Mouse (Mus musculus) NIH3T3 (cell line): ENCODE measurements around the gene Nup188.

Experiments used
- DNase-seq: peaks from one replicate; pipeline ENCODE4 v3.0.0-alpha.2; 2012; ENCODE audit warnings: low read depth

Nup188 gene

GRCm38 (mm10) chr2:30285004-30285403 is 1.2 kb upstream of the Nup188 start:
- no peak for DNase-seq

DNA sequence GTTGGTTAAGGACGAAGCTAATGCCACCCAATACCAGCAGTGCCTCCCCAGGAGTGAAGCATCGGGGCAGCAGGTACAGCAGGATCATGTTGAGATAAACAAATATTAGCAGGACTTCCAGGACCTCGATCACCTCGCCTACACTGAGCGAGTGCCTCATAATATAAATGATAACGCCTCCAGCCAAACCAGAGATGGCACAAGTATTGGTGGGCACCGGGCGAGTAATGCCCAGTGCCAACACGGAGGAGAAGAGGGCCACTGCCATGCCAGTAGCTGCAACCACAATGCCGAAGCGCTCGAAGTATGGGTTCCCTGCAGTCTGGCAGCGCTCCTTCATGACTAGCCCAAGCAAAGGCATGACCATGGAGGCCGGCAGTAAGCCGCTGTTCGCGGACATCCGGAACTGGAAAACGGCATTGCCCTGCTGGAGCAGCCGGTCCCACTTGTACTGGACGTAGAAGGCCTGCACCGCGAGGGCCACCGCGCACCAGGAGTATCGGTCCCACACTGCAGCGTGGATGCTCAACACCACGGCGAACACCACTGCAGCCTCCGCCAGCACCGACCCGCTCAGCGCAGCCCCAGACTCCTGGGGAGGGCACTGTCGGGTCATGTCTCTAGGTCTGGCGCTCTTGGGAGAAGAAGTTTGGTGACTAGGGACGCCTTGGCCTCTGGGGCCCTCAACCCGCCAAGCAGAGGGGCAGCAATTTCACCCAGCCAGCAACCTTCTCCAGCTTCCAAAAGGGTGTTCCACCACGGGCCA is 598 bp upstream of the Nup188 start:
- DNase-seq = peak; percentile 20

DNA sequence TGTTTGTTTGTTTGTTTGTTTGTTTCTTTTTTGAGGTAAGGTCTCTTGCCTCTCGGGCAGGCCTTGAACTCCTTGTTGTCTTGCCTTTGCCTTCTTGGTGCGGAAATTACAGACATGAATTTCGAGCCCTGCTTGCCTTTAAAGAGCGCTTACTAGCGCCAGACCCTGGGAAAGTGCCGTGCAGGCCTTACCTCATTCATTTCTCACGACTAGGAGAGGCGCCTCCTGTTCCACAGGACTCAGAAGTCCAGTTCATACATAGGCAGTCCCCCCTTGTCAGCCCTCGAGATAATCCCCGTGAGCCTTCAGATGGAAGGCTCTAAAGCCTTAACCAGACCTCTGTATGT is 803 bp downstream of the Nup188 start:
- DNase-seq = peak; percentile 70

- DNase-seq = peak; percentile 43
Observed at GRCm38 (mm10) chr2:30299525-30299924, 13.3 kb downstream of the Nup188 start.

DNA sequence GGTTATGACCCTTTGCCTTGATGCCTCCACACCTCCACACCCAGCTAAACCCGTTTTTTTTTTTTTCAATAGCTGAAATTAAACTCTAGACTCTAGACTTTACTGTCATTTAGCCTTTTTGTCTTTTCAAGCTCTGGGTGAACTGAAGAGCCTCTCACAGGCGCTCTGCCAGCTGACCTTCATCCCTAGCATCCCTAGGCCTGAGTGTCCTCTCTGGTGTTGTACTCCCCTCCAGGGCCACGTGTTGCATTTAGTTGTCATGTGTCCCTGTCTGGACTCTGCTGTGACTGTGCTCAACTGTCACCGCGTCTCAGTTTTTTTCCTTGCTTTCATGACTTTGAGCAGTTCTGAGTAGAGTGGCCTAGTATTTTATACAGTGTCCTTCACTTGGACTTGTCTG is 13.8 kb downstream of the Nup188 start:
- DNase-seq = no peak

DNA sequence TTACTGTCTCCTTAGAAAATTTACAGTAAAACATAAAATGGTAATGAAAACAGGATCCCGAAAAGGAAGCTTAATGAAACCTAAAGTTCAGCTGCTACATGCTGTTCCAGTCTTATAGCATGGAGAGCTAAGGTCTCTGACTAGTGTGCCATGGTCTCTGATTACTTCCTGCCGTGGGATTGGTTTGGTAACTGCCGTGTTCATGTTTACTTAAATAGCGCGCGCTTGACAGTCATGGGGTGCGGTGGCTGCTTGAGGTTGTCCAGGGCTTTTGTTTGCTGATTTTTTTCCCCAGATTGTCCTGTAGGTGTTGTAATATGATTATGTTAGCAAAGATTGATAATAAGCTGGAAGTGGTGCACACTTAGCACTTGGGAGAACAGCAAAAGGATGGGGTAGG is 19.9 kb downstream of the Nup188 start:
- DNase-seq = no peak

DNA sequence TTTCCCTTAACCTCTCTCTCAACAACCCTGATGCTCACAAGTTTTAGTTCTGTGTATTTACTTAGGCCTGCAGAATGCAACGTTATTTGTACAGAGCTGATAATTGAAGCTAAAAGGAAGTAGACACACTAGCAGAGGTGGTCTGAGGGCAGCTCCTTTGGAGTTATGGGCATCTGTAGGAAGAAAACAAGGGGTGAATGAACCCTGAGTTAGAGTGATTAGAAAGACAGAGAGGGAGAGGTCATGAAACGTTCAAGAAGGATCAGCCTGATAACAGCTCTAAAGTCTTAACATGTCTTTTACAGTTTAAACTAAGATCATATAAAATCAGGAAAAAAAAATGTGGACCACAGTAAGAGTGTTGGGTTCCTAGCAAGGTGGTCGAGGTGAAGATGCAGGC is 23.2 kb downstream of the Nup188 start:
- DNase-seq = no peak

DNA sequence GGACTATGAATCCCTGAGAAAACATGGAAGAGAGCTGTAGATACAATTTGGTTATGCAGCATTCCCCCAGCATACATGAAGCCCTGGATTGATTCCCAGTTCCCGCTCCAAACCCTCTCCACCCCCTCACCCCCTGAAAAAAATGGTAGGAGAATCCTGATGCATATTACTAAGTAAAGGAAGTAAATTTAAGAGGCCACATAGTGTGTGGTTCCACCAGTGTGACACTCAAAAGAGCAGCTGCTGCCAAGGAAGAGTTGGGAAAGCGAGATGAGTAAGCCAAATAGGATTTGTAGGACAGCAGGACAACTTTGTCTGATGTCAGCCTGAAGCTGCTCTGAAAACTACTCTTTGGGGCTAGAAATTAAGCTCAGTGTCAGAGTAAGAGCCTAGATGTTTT is 25.3 kb downstream of the Nup188 start:
- DNase-seq = peak; percentile 23

DNA sequence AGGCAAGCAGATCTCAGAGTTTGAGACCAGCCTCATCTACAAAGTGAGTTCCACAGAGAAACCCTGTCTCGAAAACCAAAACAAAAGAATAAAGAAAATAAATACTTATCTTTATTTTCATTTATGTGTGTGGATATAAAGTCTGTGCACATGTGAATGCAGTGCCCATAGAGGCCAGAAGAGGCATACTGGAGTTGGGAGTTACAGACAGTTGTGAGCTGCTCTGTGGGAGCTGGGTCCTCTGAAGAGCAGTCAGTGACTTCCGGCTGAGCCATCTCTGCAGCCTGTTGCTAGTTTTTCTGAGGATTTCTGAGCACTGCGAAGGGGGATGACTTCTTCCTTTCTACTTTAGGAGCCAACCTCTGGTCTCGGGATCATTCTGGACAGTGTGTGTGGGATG is 29.9 kb downstream of the Nup188 start:
- DNase-seq = peak; percentile 27

- DNase-seq = no peak
Observed at GRCm38 (mm10) chr2:30316955-30317354, 30.8 kb downstream of the Nup188 start.

DNA sequence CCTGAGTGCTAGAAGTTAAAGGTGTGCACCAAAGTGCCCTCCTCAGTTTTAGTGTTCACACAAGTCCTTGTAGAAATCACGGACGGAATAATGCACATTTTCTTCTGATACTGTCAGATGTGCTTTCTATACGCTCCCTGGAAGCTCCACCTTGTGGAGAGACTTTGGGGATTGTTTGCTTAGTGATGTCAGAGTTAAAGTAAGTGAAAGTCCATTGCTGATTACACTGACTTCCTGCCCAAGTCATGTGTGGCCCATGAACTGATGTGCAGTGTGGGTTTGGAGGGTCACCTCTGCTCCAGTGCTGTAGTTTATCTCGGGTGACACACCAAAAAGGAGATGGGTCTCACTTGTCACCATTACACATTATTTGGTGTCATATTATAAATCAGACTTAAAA is 33.1 kb downstream of the Nup188 start:
- DNase-seq = no peak

- peak; percentile 86 for DNase-seq
Observed at GRCm38 (mm10) chr2:30323111-30323510, 36.9 kb downstream of the Nup188 start.

DNA sequence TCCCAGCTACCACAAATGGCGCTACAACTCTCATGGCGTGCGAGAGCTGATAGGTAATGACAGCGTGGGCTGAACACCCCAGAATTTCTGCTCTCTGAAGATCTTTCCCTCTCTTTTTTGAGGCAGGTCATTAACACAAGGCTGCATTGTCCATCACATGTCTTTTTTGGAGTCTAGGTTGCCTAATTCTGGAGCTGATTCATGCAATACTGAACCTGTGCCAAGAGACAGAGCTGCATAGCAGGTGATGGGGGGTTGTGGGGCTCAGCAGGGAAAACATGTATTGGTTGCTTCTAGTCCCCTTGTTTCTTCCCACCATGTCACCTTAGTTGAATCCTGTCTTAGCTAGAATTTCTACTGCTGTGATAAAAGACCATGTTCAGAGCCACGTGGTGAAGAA is 39.1 kb downstream of the Nup188 start:
- DNase-seq = peak; percentile 74

DNA sequence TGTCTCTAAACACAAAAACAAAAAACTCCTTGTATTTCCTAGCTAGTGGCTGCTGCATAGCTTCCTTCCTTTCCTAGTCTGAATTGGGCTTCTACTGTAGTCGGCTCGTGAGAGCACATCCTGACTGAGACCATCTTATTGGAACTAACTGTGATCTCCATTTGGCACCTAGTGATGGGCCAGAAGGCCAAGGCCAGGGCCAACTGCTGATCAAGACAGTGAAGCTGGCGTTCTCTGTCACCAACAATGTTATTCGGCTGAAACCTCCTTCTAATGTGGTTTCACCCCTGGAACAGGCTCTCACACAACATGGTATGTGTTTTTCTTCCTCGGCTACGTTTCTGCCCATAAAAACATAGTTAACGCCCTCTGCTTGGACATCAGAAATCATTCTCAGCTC is 41.1 kb downstream of the Nup188 start:
- no peak for DNase-seq

GRCm38 (mm10) chr2:30328791-30329190 is 42.6 kb downstream of the Nup188 start:
- DNase-seq = no peak

- DNase-seq = no peak
Observed at GRCm38 (mm10) chr2:30335324-30335723, 49.1 kb downstream of the Nup188 start.

- DNase-seq = no peak
Observed at GRCm38 (mm10) chr2:30336174-30336915, 50.1 kb downstream of the Nup188 start.

GRCm38 (mm10) chr2:30337179-30337578 is 51.0 kb downstream of the Nup188 start:
- no peak for DNase-seq

GRCm38 (mm10) chr2:30342061-30342460 is 55.9 kb downstream of the Nup188 start:
- no peak for DNase-seq

DNA sequence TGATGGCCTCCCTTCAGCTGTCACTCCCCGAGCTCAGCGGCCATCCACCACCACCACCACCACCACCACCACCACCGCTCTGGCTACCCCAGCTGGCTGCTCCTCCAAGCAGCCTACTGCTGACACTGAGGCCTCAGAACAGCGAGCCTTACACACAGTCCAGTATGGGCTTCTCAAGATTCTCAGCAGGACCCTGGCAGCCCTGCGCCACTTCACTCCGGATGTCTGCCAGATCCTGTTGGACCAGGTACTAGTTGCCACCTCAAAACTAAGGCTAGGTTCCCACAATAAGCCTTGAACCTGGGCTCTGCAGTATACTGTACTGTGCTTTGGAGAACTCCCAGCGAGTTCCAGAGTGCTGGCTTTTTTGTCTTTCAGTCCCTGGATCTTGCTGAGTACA is 56.3 kb downstream of the Nup188 start:
- DNase-seq = no peak

GRCm38 (mm10) chr2:30343601-30344137 is 57.5 kb downstream of the Nup188 start:
- no peak for DNase-seq

DNA sequence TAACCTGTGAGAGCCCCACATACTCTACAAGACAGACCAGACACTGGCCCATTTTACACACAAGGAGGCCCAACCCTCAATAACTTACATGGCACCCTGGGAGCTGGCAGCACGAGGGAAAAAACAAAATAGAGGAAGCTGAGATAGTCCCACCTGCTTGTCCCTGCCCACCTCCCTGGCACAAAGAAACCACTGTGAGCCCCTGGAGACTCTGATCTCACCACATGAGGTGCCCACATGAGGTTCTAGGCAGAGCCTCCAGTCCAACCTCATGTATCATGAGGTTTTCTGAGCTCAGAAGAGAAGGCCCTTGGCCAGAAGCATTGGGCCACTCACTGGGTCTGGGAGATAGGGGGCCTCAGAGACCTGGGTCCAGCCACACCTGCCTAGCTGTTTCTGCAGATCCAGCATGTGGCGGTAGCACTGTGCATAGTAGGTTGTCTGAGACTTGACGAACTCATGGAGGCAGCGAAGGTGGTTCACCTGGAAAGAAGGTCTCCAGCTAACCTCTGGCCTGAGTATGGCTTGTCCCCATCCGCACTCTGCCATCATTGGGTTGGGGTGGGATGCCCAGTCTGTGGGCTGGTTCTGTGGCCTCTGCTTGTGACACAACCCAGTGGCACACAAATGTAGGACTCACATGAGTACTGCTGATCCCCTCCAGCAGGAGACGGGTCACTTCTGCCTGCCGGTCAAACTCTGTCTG is 59.9 kb downstream of the Nup188 start:
- no peak for DNase-seq

- DNase-seq = no peak
Observed at GRCm38 (mm10) chr2:30349196-30349595, 63.0 kb downstream of the Nup188 start.
